Mouse (Mus musculus): ENCODE data around the gene Natd1. TPM values are rescaled to one million over a fixed set of nuclear protein-coding genes. Genes with fewer than 3 reads are reported as not detected.
"Not testable (repeated sequence)": the region's sequence is repeated elsewhere in the genome, so short reads cannot be mapped to it uniquely, and the experiment has no call there.

Gene Natd1
- polyA plus RNA-seq, 1 experiment = 24.8 TPM

DNA sequence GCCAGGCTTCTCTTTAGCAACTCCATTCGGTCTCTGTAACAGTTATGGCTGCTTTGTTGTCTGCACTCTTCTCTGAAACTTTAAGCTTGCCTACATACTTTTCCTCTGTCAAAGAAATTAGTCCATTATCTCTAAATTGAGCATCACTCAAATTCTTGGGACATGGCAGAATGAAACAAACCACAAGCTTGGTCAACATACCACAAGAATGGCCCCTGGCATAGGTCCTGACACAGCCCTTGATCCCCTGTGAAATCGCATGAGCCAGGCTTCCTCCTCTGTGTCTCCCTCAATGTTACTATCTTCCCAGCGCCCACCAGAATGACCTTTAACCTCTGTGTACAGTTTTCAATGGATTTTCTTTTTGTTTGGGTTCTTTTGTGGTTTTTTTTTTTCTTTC lies 32.2 kb downstream of the Natd1 start:
- peaks cover 23% of the 10 kb centered on the region for H3K4me1 ChIP-seq (ENCODE audit: control insufficient read depth)
- no peaks in the 10 kb centered on the region for H3K9me3 ChIP-seq (ENCODE audit: control insufficient read depth, low read length)
- H3K27me3 ChIP-seq (ENCODE audit: control insufficient read depth) = no peaks in the 10 kb centered on the region
- no peak for TF ChIP-seq TAL1 (IDR thresholded peaks at IDR 0.05; ENCODE audit: low read length)
- TF ChIP-seq GATA1 (IDR thresholded peaks at IDR 0.05; ENCODE audit: low read length) = no peak
- peaks cover 6% of the 10 kb centered on the region for H3K36me3 ChIP-seq (ENCODE audit: control insufficient read depth)
- H3K4me3 ChIP-seq (replicated peaks) = no peak overlapping the region

GRCm38 (mm10) chr11:60880559-60880958 lies 34.0 kb downstream of the Natd1 start:
- Histone ChIP-seq H3K36me3 (ENCODE audit: control insufficient read depth) (peaks cover 17% of the 10 kb centered on the region), H3K4me1 (ENCODE audit: control insufficient read depth) (peaks cover 41% of the 10 kb centered on the region), H3K27me3 (ENCODE audit: control insufficient read depth) (no peaks in the 10 kb centered on the region), H3K4me3 (replicated peaks) (no peak overlapping the region), H3K9me3 (ENCODE audit: control insufficient read depth, low read length) (no peaks in the 10 kb centered on the region)
- TF ChIP-seq TAL1 (IDR thresholded peaks at IDR 0.05; ENCODE audit: low read length) (no peak), GATA1 (IDR thresholded peaks at IDR 0.05; ENCODE audit: low read length) (no peak)

GRCm38 (mm10) chr11:60879423-60879822 lies 35.1 kb downstream of the Natd1 start:
- TF ChIP-seq GATA1 (IDR thresholded peaks at IDR 0.05; ENCODE audit: low read length) = no peak
- no peak for TF ChIP-seq TAL1 (IDR thresholded peaks at IDR 0.05; ENCODE audit: low read length)
- no peaks in the 10 kb centered on the region for H3K27me3 ChIP-seq (ENCODE audit: control insufficient read depth)
- peaks cover 53% of the 10 kb centered on the region for H3K4me1 ChIP-seq (ENCODE audit: control insufficient read depth)
- peaks cover 28% of the 10 kb centered on the region for H3K36me3 ChIP-seq (ENCODE audit: control insufficient read depth)
- peak overlapping the region; percentile 100 for H3K4me3 ChIP-seq (replicated peaks)
- no peaks in the 10 kb centered on the region for H3K9me3 ChIP-seq (ENCODE audit: control insufficient read depth, low read length)

- Histone ChIP-seq H3K9me3 (ENCODE audit: control insufficient read depth, low read length) (no peaks in the 10 kb centered on the region), H3K36me3 (ENCODE audit: control insufficient read depth) (peaks cover 33% of the 10 kb centered on the region), H3K4me1 (ENCODE audit: control insufficient read depth) (peaks cover 58% of the 10 kb centered on the region), H3K27me3 (ENCODE audit: control insufficient read depth) (no peaks in the 10 kb centered on the region), H3K4me3 (replicated peaks) (peak within 1 kb of the TSS; percentile 100)
- TF ChIP-seq TAL1 (IDR thresholded peaks at IDR 0.05; ENCODE audit: low read length) (no peak), GATA1 (IDR thresholded peaks at IDR 0.05; ENCODE audit: low read length) (no peak)
Measured at GRCm38 (mm10) chr11:60878675-60879294, 35.8 kb downstream of the Natd1 start, which contains the start of gene Tmem11. Gene Tmem11 (minus strand): TSS chr11:60879272.

DNA sequence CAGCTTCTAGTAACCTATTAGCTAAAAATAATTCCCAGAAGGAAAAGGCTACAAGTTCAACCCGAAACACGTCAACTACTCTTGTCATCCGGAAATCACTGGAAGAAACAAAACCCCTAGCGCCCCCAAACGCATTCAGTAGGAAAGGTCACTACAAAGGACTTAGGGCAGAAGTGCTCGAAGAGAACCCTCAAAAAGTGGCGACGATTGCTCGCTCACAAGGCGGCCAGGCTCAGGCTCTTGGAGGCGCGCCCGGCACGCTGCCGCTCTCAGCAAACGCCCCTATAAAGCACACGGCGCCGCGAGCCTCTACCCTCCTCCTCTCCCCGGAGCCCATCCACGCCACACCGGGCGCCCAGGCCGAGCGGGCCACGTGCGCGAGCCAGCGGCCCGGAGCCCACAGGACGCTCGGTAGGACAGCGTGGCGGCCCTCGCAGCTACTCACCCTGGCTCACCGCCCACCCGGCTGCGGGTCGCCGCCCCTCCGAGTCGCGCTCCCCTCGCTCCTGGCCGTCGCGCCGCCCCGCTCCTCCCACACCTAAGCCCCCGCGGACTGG lies 36.4 kb downstream of the Natd1 start:
- Histone ChIP-seq H3K9me3 (ENCODE audit: control insufficient read depth, low read length) (no peaks in the 10 kb centered on the region), H3K4me1 (ENCODE audit: control insufficient read depth) (peaks cover 62% of the 10 kb centered on the region), H3K4me3 (replicated peaks) (peak overlapping the region; percentile 100), H3K36me3 (ENCODE audit: control insufficient read depth) (peaks cover 36% of the 10 kb centered on the region), H3K27me3 (ENCODE audit: control insufficient read depth) (no peaks in the 10 kb centered on the region)
- no peak for TF ChIP-seq TAL1 (IDR thresholded peaks at IDR 0.05; ENCODE audit: low read length)
- no peak for TF ChIP-seq GATA1 (IDR thresholded peaks at IDR 0.05; ENCODE audit: low read length)

GRCm38 (mm10) chr11:60873101-60873500 lies 41.4 kb downstream of the Natd1 start:
- Histone ChIP-seq H3K9me3 (ENCODE audit: control insufficient read depth, low read length) (no peaks in the 10 kb centered on the region), H3K27me3 (ENCODE audit: control insufficient read depth) (no peaks in the 10 kb centered on the region), H3K4me1 (ENCODE audit: control insufficient read depth) (peaks cover 58% of the 10 kb centered on the region), H3K36me3 (ENCODE audit: control insufficient read depth) (peaks cover 69% of the 10 kb centered on the region), H3K4me3 (replicated peaks) (no peak overlapping the region)
- no peak for TF ChIP-seq TAL1 (IDR thresholded peaks at IDR 0.05; ENCODE audit: low read length)
- no peak for TF ChIP-seq GATA1 (IDR thresholded peaks at IDR 0.05; ENCODE audit: low read length)

GRCm38 (mm10) chr11:60871409-60871808 lies 43.1 kb downstream of the Natd1 start:
- Histone ChIP-seq H3K36me3 (ENCODE audit: control insufficient read depth) (peaks cover 83% of the 10 kb centered on the region), H3K4me3 (replicated peaks) (no peak overlapping the region), H3K9me3 (ENCODE audit: control insufficient read depth, low read length) (no peaks in the 10 kb centered on the region), H3K4me1 (ENCODE audit: control insufficient read depth) (peaks cover 46% of the 10 kb centered on the region), H3K27me3 (ENCODE audit: control insufficient read depth) (no peaks in the 10 kb centered on the region)
- TF ChIP-seq GATA1 (IDR thresholded peaks at IDR 0.05; ENCODE audit: low read length) (no peak), TAL1 (IDR thresholded peaks at IDR 0.05; ENCODE audit: low read length) (no peak)

GRCm38 (mm10) chr11:60869471-60869870 lies 45.1 kb downstream of the Natd1 start:
- H3K4me3 ChIP-seq (replicated peaks); H3K27me3 ChIP-seq (ENCODE audit: control insufficient read depth); H3K9me3 ChIP-seq (ENCODE audit: control insufficient read depth, low read length): not testable (repeated sequence)
- Histone ChIP-seq H3K4me1 (ENCODE audit: control insufficient read depth) (peaks cover 26% of the 10 kb centered on the region), H3K36me3 (ENCODE audit: control insufficient read depth) (peaks cover 83% of the 10 kb centered on the region)

- no peaks in the 10 kb centered on the region for H3K9me3 ChIP-seq (ENCODE audit: control insufficient read depth, low read length)
- no peak for TF ChIP-seq GATA1 (IDR thresholded peaks at IDR 0.05; ENCODE audit: low read length)
- no peak for TF ChIP-seq TAL1 (IDR thresholded peaks at IDR 0.05; ENCODE audit: low read length)
- H3K36me3 ChIP-seq (ENCODE audit: control insufficient read depth) = peaks cover 88% of the 10 kb centered on the region
- no peak overlapping the region for H3K4me3 ChIP-seq (replicated peaks)
- H3K4me1 ChIP-seq (ENCODE audit: control insufficient read depth) = peaks cover 14% of the 10 kb centered on the region
- H3K27me3 ChIP-seq (ENCODE audit: control insufficient read depth) = no peaks in the 10 kb centered on the region
Measured at GRCm38 (mm10) chr11:60867904-60868303, 46.6 kb downstream of the Natd1 start.
